8 mouse cellular contexts compared by ENCODE assay signal in the genomic region with DNA sequence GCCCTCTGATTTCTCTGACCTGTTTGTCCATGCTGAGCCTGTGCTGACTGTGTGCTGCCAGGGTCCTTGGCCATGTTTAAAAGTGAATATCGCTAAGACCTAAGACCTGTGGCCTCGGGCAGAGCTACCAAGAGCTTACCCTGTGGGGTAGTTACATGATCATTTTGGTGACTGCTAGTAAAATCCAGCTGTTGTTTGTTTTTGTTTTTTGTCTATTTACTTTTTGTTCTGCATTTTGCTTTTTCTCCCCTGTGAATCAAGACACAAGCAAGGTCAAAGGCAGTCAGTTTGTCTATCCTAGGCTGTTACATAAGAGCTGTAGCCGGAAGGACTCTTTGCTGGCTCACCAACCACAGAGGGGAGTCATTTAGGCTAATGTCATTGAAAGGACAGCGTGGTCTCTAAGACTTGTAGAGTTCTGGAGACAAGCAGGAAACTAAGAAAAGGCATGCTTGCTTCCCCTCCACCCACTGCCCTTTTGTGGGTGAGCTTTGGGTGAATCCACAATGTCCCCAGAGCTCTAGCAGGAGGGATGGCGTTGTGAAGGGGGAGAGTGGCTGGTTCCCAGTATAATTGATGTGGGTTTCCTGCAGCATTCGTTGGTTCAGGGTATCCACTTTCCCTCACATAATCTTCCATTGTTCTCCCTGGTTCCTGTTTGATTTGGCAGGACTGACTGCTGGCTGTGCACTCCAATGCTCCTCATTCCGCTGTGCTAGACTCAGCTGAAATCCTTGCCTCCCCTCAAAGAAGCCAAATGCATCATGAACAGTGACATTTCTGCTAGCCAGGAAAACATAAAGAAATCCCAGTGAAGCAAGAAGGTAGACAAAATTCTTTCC. TPM values are rescaled to one million over a fixed set of nuclear protein-coding genes. Genes with fewer than 3 reads are reported as not detected.
A peak's percentile ranks its signal among the peaks of the same experiment; 100 is the strongest.
DNase-seq lines count a peak whose midpoint lies in the region; ATAC-seq and TF ChIP-seq lines count a peak whose summit lies in the region.
"Had no signal": no experiment of that assay in that cellular context is flagged by ENCODE, and none has a peak within 500 bp of the region (broad histone marks: within the 10 kb centered on the region; RNA-seq: fewer than 3 reads in every experiment).

No protein-coding gene starts in this region.

- H3K4me2 ChIP-seq in hindbrain, embryonic 15.5 days: no peak overlapping the region

- H3K36me3 ChIP-seq in liver, adult 2 months (ENCODE audit: control insufficient read depth, insufficient read depth, low read length): no peaks in the 10 kb centered on the region
- H3K36me3 ChIP-seq in hindbrain, embryonic 15.5 days: no peaks in the 10 kb centered on the region

- H3K9me3 ChIP-seq in hindbrain, embryonic 15.5 days: no peaks in the 10 kb centered on the region

- no peak overlapping the region for H3K9ac ChIP-seq in liver, adult 2 months (ENCODE audit: low read depth, low read length)
- no peak overlapping the region for H3K9ac ChIP-seq in hindbrain, embryonic 15.5 days

- TF ChIP-seq POLR2A in liver, adult 2 months (IDR thresholded peaks at IDR 0.05; ENCODE audit: extremely low read depth, insufficient read depth, low read length): no peak
- TF ChIP-seq POLR2A in embryonic fibroblast, embryonic 13.5 days (IDR thresholded peaks at IDR 0.05; ENCODE audit: low read depth, low read length): no peak; the same call in 1 of the 2 replicates
- TF ChIP-seq POLR2A in olfactory bulb, adult 2 months (IDR thresholded peaks at IDR 0.05; ENCODE audit: insufficient read depth, low read depth, low read length): no peak

- TF ChIP-seq CTCF in liver, adult 2 months (IDR thresholded peaks at IDR 0.05; ENCODE audit: low read depth, low read length): no peak
- no peak for TF ChIP-seq CTCF in embryonic fibroblast, embryonic 13.5 days (IDR thresholded peaks at IDR 0.05; ENCODE audit: borderline replicate concordance, insufficient read depth, low read length)
- no peak for TF ChIP-seq CTCF in olfactory bulb, adult 2 months (IDR thresholded peaks at IDR 0.05; ENCODE audit: insufficient read depth, low read depth, low read length)

- H3K79me2 ChIP-seq in liver, adult 2 months (ENCODE audit: control insufficient read depth, insufficient read depth, low read length): no peaks in the 10 kb centered on the region

- peak; percentile 65 for DNase-seq in liver, adult 2 months (ENCODE audit: extremely low read depth, low read depth, low spot score)
- no peak for DNase-seq in liver
- no peak for DNase-seq in B cell, adult 2 months
- DNase-seq in urinary bladder, postnatal 14 days (ENCODE audit: low spot score): no peak
- DNase-seq: spleen, adult 18-20 months had no signal

- ATAC-seq in hindbrain, embryonic 15.5 days (ENCODE audit: low FRiP score, low read depth): peak; percentile 83; the same call in 1 of the 2 replicates

- H3K4me1 ChIP-seq in liver, adult 2 months (ENCODE audit: control insufficient read depth, insufficient read depth, low read length): peaks cover 10% of the 10 kb centered on the region; the same call in 1 of the 2 replicates
- no peaks in the 10 kb centered on the region for H3K4me1 ChIP-seq in embryonic fibroblast, embryonic 13.5 days (ENCODE audit: control insufficient read depth, insufficient read depth, low read length)
- H3K4me1 ChIP-seq in hindbrain, embryonic 15.5 days (replicated peaks): 0 out of 2 replicates have a peak, but pooled peaks cover 9% of the 10 kb centered on the region
- H3K4me1 ChIP-seq in olfactory bulb, adult 2 months (ENCODE audit: control insufficient read depth, insufficient read depth, low read length): no peaks in the 10 kb centered on the region

- 37% methylated on average over 7 of the region's 7 CpGs for WGBS in liver, adult 2 months
- WGBS in hindbrain, embryonic 15.5 days: 48% methylated on average over 7 of the region's 7 CpGs
- WGBS in olfactory bulb, adult 2 months: 44% methylated on average over 7 of the region's 7 CpGs

- no peaks in the 10 kb centered on the region for H3K27me3 ChIP-seq in liver, adult 2 months (ENCODE audit: control insufficient read depth, insufficient read depth, low read length)
- H3K27me3 ChIP-seq in hindbrain, embryonic 15.5 days: no peaks in the 10 kb centered on the region

- H3K27ac ChIP-seq in liver, adult 2 months (replicated peaks; ENCODE audit: insufficient read depth, low read depth, low read length): peak overlapping the region; percentile 63
- peak overlapping the region; percentile 70 for H3K27ac ChIP-seq in embryonic fibroblast, embryonic 13.5 days (ENCODE audit: insufficient read depth, low read length)
- peak overlapping the region; percentile 64 for H3K27ac ChIP-seq in hindbrain, embryonic 15.5 days (replicated peaks)
- H3K27ac ChIP-seq in olfactory bulb, adult 2 months (ENCODE audit: insufficient read depth, low read depth, low read length): peak overlapping the region; percentile 65; the same call in 1 of the 2 replicates

- H3K4me3 ChIP-seq in liver, adult 2 months (ENCODE audit: insufficient read depth, low read depth, low read length): no peak overlapping the region
- H3K4me3 ChIP-seq in embryonic fibroblast, embryonic 13.5 days (ENCODE audit: insufficient read depth, low read length): no peak overlapping the region
- H3K4me3 ChIP-seq in hindbrain, embryonic 15.5 days: no peak overlapping the region
- H3K4me3 ChIP-seq in olfactory bulb, adult 2 months (ENCODE audit: insufficient read depth, low read depth, low read length): no peak overlapping the region

RNA-seq across cellular contexts. Expression of gene Gm42906, which starts 33.9 kb away (rescaled TPM):
- not detected in 2 replicates for total RNA-seq in liver, adult 2 months (2014; rRNA removed)
- not detected in 2 replicates for polyA plus RNA-seq in liver, adult 2 months (2012; rRNA removed)
- not detected in 2 replicates for polyA plus RNA-seq in embryonic fibroblast, embryonic 13.5 days (2011; ENCODE audit: insufficient read length, low read depth, missing spikeins)
- not detected in 2 replicates for polyA plus RNA-seq in hindbrain, embryonic 15.5 days (2015; fragmentation: Nextera tagmentation; extraction: Ambion mirVana)
- polyA plus RNA-seq in olfactory bulb, adult 2 months (2012; ENCODE audit: insufficient read depth, insufficient read length, low replicate concordance, missing spikeins): not detected in 2 replicates
